Mouse (Mus musculus) cerebellum, adult 2 months (tissue): ENCODE data around the gene 4930522H14Rik. TPM values are rescaled to one million over a fixed set of nuclear protein-coding genes. Genes with fewer than 3 reads are reported as not detected.

Experiments
- DNase-seq, 2 experiments: peaks; one replicate each; pipeline ENCODE4 v3.0.0; 2021
- H3K27ac ChIP-seq: fragments of 200-500 bp; 2 replicates; pipeline ENCODE4 v1.5.1; 2012; ENCODE audit warnings: low read length, control low read depth, inconsistent platforms; ENCODE audit not compliant: insufficient read depth
- H3K27me3 ChIP-seq: fragments of 200-500 bp; 2 replicates; pipeline ENCODE4 v1.6.1; 2012; ENCODE audit warnings: inconsistent platforms, mild to moderate bottlenecking, low read length, moderate library complexity; ENCODE audit not compliant: control insufficient read depth, insufficient read depth
- H3K4me1 ChIP-seq: fragments of 200-500 bp; 2 replicates; pipeline ENCODE4 v1.6.1; 2011; ENCODE audit warnings: low read length; ENCODE audit not compliant: control insufficient read depth, insufficient read depth
- H3K4me3 ChIP-seq: fragments of 200-500 bp; replicated peaks from 2 replicates; pipeline ENCODE3; 2011; ENCODE audit warnings: mild to moderate bottlenecking, low read depth, low read length, control low read depth; ENCODE audit not compliant: insufficient read depth
- CTCF ChIP-seq: fragments of 200-500 bp; IDR thresholded peaks from 2 replicates; pipeline ENCODE4 v1.5.1; 2011; ENCODE audit warnings: low read depth, mild to moderate bottlenecking, control low read depth, low read length, moderate library complexity, borderline replicate concordance; ENCODE audit not compliant: insufficient read depth
- POLR2A ChIP-seq: fragments of 200-500 bp; IDR thresholded peaks from 2 replicates; pipeline ENCODE4 v1.6.1; 2011; ENCODE audit warnings: low read length, control low read depth, borderline replicate concordance; ENCODE audit not compliant: insufficient read depth
- WGBS: fragments of 180-500 bp; shearing (Covaris S2); methylation state at CpG from one replicate; pipeline ENCODE4 v1.1.7; 2018; 5-methylcytosine and 5-hydroxymethylcytosine counted together
- polyA plus RNA-seq: library from polyadenylated mRNA; depleted of rRNA; stranded (reverse); fragments of >200 nt; gene quantifications from 2 replicates; pipeline ENCODE4 v1.2.3, GENCODE M21; 2012

4930522H14Rik gene
- polyA plus RNA-seq, 1 experiment = not detected

DNA sequence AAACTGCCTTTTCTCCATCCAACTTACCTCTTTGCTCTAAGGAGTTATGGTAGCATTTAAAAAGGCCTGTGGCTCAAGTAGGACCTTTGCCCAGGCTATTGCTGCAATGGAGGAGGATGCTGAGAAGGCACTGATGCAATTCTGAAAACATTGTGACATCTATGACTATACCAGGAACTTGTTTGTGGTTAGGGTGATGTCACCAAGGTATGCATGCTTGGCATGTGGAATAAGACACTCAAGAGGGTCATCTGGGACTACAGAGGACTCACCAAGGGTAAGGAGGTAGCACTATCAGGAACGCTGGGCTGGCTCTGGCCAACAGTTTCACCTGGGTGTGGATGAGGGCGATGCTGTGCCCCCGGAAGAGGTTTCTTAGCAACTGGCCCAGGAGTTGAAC, 46.5 kb downstream of the 4930522H14Rik start, which contains the start of gene Rnf11:
Gene Rnf11, minus strand, starts transcription at position 108 of the 400 bp plus-strand sequence.
- no peak for DNase-seq
- no peak for TF ChIP-seq POLR2A
- TF ChIP-seq CTCF = no peak

DNA sequence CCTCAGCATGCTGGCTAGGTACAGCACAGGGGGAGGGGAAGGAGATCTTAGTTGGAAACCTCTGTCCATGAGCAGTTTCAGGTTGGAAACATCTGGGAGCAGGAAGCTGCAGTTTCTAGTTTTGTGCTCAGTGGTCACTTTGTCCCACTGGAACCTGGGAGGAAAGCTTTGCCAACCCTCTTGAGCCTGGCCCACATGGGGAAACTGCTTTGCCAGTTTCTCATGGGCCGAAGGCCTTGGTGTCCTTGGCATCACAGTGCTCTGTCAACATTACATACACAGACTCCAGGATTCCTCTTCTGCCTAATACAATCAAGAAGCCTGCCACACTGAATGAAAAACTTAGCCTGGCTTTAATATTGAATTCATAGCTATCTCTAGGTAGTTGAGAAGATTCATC, 48.4 kb downstream of the 4930522H14Rik start:
- no peak overlapping the region for H3K27ac ChIP-seq
- H3K27me3 ChIP-seq = no peaks in the 10 kb centered on the region
- no peak overlapping the region for H3K4me3 ChIP-seq
- WGBS = 79% methylated on average over 1 of the region's 1 CpGs
- no peaks in the 10 kb centered on the region for H3K4me1 ChIP-seq
- DNase-seq = no peak
- TF ChIP-seq POLR2A = no peak
- TF ChIP-seq CTCF = no peak

More for the DNA sequence above, 46.5 kb downstream of the 4930522H14Rik start, which contains the start of gene Rnf11:
- Histone ChIP-seq H3K27ac (no peak within 1 kb of the TSS), H3K4me3 (no peak within 1 kb of the TSS), H3K4me1 (no peaks in the 10 kb centered on the region), H3K27me3 (no peaks in the 10 kb centered on the region)
- 85% methylated on average over 3 of the region's 3 CpGs for WGBS

DNA sequence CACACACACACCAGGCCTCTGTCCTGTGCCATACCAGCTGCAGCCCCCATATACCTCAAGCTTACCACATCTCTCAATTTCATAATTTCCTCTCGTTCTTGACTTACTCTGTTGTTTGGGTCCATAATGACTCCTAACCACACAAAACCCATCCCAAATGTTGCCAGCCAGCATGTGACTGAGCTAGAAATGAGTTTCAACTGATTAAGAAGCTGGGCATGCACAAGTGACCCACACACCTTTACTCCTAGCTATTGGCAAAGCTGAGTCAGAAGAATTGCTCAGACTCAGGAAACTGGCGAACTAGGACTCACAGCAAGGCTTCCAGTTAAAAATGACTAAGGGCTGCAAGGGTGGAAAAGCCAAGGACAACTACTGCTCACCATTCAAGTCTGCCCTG, 49.7 kb downstream of the 4930522H14Rik start:
- TF ChIP-seq CTCF = no peak
- TF ChIP-seq POLR2A = no peak
- 80% methylated on average over 2 of the region's 2 CpGs for WGBS
- DNase-seq = no peak

DNA sequence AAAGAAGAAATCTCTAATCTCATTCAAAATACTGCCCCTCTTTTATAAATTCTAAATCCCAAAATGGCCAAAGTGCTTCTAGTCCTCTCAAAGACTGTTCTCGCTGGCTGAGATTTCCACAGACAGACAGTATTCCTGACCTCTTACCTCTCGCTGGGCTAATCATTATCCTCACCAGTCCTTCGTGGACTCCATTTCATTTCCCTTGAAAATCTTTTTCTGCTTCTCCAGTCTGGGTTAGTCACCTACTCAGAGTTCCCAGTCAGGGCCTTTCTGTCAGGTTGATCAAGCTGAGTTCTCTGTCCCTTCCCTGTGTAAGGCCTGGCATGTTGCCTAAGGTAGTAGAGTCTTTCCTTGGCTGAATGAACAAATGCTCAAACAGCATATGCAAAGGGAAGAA, 53.6 kb downstream of the 4930522H14Rik start:
- H3K27me3 ChIP-seq = no peaks in the 10 kb centered on the region
- WGBS = 94% methylated on average over 3 of the region's 3 CpGs
- TF ChIP-seq POLR2A = no peak
- TF ChIP-seq CTCF = no peak
- DNase-seq = no peak
- no peak overlapping the region for H3K4me3 ChIP-seq
- H3K4me1 ChIP-seq = no peaks in the 10 kb centered on the region; the same call in 1 of the 2 replicates
- no peak overlapping the region for H3K27ac ChIP-seq

More for the DNA sequence above, 49.7 kb downstream of the 4930522H14Rik start:
- Histone ChIP-seq H3K4me3 (no peak overlapping the region), H3K27ac (no peak overlapping the region), H3K27me3 (no peaks in the 10 kb centered on the region), H3K4me1 (no peaks in the 10 kb centered on the region)

DNA sequence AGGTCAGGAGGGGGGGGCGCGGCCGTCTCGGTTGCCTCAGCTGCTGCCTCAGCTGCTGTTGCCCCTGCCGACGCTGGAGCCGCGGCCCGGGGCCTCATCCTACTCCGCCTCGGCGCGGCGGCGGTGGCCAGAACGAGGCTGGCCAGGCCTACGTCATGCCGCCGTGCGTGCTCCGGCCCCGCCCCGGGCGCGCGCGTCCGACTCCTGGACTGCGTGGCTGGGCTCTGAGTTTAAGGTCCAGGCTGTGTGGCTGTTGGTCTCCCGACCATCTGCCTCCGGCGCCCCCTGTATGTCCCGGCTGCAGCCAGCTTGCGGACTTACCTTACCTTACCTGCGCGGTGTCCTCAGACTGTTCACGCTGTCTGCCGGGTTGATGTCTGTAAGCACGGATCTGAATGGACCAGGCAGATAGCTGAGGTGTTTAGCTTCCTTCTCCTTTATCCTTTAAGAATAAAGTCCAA, 54.5 kb downstream of the 4930522H14Rik start:
- Histone ChIP-seq H3K4me3 (peak overlapping the region; percentile 68), H3K27ac (peak overlapping the region; percentile 11), H3K4me1 (no peaks in the 10 kb centered on the region; the same call in 1 of the 2 replicates), H3K27me3 (no peaks in the 10 kb centered on the region)
- WGBS = under 1% methylated on average over 37 of the region's 39 CpGs
- peak; percentile 92 to 93 for DNase-seq
- TF ChIP-seq CTCF = peak; percentile 6; the same call in 1 of the 2 replicates
- peak; percentile 72 for TF ChIP-seq POLR2A

DNA sequence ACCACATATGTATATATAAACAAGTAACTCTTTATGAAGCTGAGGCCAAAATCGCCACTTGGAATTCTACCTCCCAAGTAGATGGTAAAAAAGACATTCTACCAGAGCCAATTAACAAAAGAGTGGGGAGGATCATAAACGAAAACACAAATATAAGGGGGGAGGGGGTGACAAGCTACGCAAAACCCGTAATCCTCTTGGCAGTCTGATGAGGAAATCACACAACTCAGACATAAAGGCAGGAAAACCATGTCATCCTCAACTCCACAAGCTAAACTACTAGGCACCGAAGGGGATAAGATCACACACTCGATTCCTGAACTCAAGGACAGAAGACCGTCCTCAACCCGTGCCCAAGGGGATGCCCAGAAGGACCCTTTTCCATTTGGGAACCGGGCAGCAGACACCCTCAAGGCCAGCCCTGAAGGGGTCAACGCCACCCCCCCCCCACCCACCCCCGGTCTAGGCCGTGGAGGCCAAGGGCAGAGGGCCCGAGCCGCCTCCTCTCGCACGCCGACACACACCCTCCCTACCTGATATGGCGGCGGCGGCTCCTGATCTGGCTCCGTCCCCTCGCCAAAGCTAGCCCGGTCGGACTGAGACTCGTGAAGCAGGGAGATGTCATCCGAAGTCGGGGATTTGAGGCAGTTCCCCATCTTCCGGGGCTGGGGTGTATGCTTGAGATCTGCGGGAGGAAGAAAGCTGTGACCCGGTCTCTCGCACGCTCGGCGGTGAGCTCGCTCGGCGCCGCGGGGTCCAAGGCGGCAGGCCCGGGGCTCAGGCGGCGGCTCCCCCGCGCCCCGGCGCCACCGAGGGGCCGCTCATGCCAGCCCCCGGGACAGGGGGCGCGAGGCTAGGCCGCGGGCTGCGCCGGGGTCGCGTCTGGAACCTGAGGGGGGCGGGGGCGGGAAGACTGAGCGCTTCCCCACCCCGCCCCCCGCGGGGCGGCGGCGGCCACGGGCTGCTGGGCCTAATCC, 55.2 kb downstream of the 4930522H14Rik start:
- under 1% methylated on average over 66 of the region's 68 CpGs for WGBS
- Histone ChIP-seq H3K27ac (peak overlapping the region; percentile 11), H3K27me3 (no peaks in the 10 kb centered on the region), H3K4me3 (peak overlapping the region; percentile 68), H3K4me1 (no peaks in the 10 kb centered on the region; the same call in 1 of the 2 replicates)
- DNase-seq = peak; percentile 63 to 72
- 0 out of 2 replicates have a peak, but pooled peaks have one; percentile 16 for TF ChIP-seq POLR2A
- no peak for TF ChIP-seq CTCF

DNA sequence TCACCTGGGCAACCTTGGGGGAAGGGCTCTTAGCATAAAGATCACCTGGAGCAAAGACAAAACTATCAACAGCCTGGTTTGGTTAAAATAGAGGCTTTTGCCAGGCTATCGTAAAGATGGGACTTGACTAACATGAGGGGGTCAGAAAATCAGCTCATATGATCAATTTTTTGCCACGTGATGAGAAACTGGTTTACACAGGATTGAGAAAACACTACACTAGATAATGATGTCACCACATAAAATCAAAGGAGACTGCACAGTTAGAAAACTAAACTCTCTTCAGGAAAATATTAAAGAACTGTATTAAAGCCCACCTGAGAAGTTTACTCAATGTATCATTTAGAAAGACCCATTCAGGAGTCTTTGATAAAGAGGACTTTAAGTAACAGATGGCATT, 56.0 kb downstream of the 4930522H14Rik start:
- DNase-seq = no peak
- Histone ChIP-seq H3K27me3 (no peaks in the 10 kb centered on the region), H3K27ac (no peak overlapping the region), H3K4me1 (no peaks in the 10 kb centered on the region; the same call in 1 of the 2 replicates), H3K4me3 (peak overlapping the region; percentile 68)
- no peak for TF ChIP-seq CTCF
- TF ChIP-seq POLR2A = no peak
- WGBS = 13% methylated on average over 2 of the region's 2 CpGs
